Mouse (Mus musculus): ENCODE measurements around the gene As3mt.

Gene As3mt

DNA sequence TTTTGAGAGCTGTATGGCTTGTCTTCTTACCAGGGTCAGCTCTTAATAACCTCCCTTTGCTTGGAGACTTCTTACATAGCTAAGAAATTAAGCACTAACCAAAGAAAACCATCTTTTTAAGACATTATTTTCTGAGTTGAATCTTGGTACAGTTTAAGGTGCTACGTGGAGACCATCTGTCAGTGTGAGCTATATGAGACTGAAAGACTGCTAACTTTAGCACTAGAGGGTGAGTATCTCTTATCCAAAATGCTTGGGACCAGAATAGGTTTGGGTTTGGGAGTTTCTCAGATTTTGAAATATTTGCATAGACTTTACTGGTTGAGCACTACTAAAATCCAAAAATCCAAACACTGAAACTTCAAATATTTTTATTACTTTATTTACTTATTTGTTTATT lies 82.5 kb downstream of the As3mt start:
- H3K4me3 ChIP-seq (replicated peaks; ENCODE audit: low read length): no peak overlapping the region
- H3K36me3 ChIP-seq (ENCODE audit: insufficient read depth, low read length): no peaks in the 10 kb centered on the region
- TF ChIP-seq NANOG (IDR thresholded peaks at IDR 0.05; ENCODE audit: borderline replicate concordance, low read length) (no peak), CTCF (conservative IDR thresholded peaks at IDR 0.05; ENCODE audit: low read length) (no peak), POU5F1 (IDR thresholded peaks at IDR 0.05; ENCODE audit: borderline replicate concordance, low read length) (no peak)

More for the DNA sequence above, 82.5 kb downstream of the As3mt start:
- Histone ChIP-seq H3K27me3 (ENCODE audit: insufficient read depth, low read length) (no peaks in the 10 kb centered on the region), H3K4me1 (replicated peaks; ENCODE audit: low read depth, low read length) (peaks cover 7% of the 10 kb centered on the region; the same call in 1 of the 2 replicates), H3K9me3 (ENCODE audit: low read length) (no peaks in the 10 kb centered on the region)
